Mouse (Mus musculus): ENCODE measurements at regions not wholly inside any gene's neighbourhood (a gene's known extent, or its start where the extent isn't known, plus 50 kb on each side); places are given as distances from the start of the nearest gene placed in this dataset.

DNA sequence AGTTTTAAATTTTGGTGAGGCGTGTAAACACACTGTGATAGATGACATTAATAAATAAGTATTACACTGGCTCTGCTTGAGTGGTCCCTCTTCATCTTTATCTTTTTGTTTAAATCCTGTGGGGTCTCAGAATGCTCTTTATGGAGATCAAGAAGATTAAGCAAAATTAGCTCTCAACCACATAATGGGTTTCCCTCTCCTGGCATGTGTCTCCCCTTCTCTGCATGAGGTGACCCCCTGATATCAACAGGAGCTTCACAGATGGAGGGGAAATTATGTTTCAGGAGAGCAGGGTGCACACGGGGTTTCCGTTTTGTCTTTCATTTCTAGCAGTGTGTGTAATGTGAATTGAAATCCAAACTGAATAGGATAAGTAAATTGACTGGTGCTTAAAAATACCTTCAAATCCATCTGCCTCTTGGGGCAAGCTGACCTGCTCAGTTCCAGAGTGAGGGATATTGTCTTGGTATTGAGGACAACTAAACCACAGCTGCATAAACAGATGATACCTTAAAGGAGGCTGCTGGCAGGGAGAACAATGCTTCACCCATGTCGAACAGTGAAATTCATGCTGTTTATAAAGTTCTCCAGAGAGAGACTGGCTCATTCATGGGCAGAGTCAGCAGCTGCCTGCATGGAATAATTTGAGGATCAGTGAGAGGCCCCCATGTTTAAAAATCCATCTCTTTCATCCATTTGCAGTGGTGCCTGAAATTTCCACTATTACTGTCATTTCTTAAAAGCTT is 518.3 kb upstream of the Nr2f1 start:
- DNase-seq (ENCODE audit: low spot score): no peak

DNA sequence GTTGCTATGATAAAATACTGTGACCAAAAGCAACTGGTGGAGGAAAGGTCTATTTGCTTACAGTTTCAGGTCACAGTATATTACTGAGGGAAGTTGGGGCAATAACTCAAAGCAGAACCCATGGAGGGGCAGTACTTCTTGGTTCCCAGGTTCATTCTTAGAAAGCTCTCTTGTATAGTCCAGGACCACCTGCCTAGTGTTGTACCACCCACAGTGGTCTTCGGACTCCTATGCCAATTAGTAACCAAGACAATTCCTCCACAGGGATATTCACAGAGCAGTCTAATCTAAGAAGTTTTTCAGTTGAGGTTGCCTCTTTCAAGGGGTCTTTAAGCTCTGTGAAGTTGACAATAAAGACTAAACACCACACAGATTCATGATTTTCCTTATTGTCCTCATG is 517.6 kb upstream of the Nr2f1 start:
- no peak for DNase-seq (ENCODE audit: low spot score)

GRCm38 (mm10) chr13:78704693-78705092 is 505.1 kb upstream of the Nr2f1 start:
- DNase-seq (ENCODE audit: low spot score): no peak

- no peak for DNase-seq (ENCODE audit: low spot score)
These were observed 498.4 kb upstream of the Nr2f1 start for GRCm38 (mm10) chr13:78697814-78698519.

DNA sequence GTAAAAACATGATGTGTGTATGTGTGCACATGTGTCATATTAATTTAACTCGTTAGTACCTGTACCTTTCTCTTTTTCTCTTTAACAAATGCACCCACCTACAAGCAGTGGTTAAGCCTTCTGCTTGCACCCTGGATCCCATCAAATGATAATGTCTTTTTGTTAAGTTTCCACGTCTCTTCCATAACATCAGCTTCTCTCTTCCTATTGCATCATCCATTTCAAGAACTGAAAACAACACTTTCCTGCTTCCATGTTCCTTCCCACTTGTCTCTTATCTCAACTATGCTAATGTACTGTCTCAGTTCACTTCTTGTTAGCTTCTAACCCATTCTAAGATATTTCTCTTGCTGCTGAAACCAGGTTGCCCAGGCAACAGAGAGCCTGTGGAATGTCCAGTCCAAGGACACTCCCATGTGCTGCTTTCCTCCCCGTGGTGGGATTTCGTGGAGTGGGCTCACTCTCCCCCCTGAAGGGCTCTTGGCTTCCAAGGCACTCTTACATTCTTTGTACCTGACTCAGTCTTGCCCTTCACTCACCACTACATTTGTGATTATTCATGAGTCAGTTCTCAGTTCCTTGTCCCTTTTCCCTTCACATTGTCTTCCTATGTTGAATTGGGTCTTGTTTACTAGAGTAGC is 479.8 kb upstream of the Nr2f1 start:
- no peak for DNase-seq (ENCODE audit: low spot score)

- no peak for DNase-seq (ENCODE audit: low spot score)
These were observed 478.7 kb upstream of the Nr2f1 start for GRCm38 (mm10) chr13:78678241-78678640.

- DNase-seq (ENCODE audit: low spot score): peak; percentile 45
These were observed 458.7 kb upstream of the Nr2f1 start for GRCm38 (mm10) chr13:78658285-78658684.

GRCm38 (mm10) chr13:78656766-78657165 is 457.2 kb upstream of the Nr2f1 start:
- no peak for DNase-seq (ENCODE audit: low spot score)

GRCm38 (mm10) chr13:78656196-78656595 is 456.6 kb upstream of the Nr2f1 start:
- DNase-seq (ENCODE audit: low spot score): no peak

DNA sequence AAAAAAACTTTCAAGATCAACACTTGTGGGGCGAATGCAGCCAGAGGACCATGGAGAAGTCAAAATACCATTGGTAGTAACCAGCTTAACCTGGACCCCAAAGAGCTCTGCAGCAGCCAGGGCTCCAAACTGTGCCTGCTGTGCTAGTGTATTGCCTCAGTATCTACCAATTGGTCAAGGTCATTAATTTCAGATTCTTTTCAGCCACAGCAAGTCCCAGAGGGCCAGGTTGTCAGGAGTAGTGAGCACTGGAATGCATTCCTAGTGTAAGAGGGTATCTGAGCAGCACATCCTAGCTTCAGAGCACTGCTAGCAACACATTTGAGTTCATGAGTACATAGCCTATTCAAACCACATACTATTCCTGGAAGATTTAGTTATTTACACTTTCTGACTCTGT is 451.3 kb upstream of the Nr2f1 start:
- no peak for DNase-seq (ENCODE audit: low spot score)

- no peak for DNase-seq (ENCODE audit: low spot score)
These were observed 445.0 kb upstream of the Nr2f1 start for GRCm38 (mm10) chr13:78644556-78644955.

- DNase-seq (ENCODE audit: low spot score): no peak
These were observed 443.5 kb upstream of the Nr2f1 start for GRCm38 (mm10) chr13:78643023-78643422.

- DNase-seq (ENCODE audit: low spot score): no peak
These were observed 442.8 kb upstream of the Nr2f1 start for GRCm38 (mm10) chr13:78642443-78642729.

GRCm38 (mm10) chr13:78641687-78642442 is 442.3 kb upstream of the Nr2f1 start:
- DNase-seq (ENCODE audit: low spot score): no peak

DNA sequence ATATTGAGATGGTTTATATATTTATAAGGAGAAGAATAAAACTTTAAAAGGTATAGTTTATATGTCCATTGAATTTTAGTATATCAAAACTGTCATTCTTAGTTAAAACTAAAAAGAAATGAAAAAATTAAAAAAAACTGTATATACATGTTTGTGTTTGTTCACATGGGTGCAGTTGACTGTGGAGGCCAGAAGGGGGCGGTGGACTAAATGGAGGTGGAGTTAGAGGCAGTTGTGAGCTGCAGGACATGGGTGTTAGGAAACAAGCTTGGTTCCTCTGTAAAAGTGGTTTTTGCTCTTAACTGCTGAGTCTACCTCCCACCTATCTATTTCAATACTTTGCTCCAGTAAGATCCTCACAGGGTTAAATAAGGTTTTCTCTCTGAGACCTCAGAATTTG is 440.8 kb upstream of the Nr2f1 start:
- DNase-seq (ENCODE audit: low spot score): no peak

DNA sequence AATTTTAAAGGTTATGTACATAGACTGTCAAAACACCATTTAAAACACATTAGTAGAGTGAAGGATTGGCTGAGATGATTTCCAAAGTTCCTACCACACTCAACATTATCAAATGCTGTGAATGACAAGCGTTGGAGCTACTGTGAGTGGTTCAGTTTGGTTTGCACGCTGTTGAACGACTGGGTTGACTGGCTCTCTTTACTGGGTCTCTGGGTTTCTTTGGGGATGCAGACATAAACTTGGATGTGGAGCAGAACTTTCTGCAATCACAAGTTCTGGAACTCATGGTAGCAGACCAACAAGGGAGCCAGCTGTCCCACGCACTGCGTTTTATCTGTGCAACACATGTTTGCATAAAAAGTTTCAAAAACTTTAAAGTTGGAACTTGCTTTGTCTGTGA is 438.9 kb upstream of the Nr2f1 start:
- DNase-seq (ENCODE audit: low spot score): no peak

DNA sequence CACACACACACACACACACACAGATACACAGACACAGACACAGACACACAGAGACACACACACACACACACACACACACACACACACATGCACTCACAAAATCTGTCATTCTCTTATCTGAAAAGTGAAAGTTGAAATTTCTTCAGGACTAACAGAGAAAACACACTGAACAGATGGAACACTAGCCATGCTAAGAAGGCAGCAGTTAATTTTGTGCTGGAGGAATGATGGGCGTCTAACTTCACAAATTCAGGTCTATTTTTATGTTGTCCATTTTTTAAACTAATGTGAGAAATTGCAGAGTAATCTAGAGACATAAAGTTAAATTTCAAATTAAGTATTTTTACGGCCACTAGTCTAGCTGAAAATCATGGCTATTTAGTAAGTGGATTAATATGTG is 432.1 kb upstream of the Nr2f1 start:
- DNase-seq (ENCODE audit: low spot score): no peak

- no peak for DNase-seq (ENCODE audit: low spot score)
These were observed 429.6 kb upstream of the Nr2f1 start for GRCm38 (mm10) chr13:78629041-78629727.

- DNase-seq (ENCODE audit: low spot score): no peak
These were observed 424.1 kb upstream of the Nr2f1 start for GRCm38 (mm10) chr13:78623652-78624051.

GRCm38 (mm10) chr13:78602861-78603211 is 403.3 kb upstream of the Nr2f1 start:
- no peak for DNase-seq (ENCODE audit: low spot score)

DNA sequence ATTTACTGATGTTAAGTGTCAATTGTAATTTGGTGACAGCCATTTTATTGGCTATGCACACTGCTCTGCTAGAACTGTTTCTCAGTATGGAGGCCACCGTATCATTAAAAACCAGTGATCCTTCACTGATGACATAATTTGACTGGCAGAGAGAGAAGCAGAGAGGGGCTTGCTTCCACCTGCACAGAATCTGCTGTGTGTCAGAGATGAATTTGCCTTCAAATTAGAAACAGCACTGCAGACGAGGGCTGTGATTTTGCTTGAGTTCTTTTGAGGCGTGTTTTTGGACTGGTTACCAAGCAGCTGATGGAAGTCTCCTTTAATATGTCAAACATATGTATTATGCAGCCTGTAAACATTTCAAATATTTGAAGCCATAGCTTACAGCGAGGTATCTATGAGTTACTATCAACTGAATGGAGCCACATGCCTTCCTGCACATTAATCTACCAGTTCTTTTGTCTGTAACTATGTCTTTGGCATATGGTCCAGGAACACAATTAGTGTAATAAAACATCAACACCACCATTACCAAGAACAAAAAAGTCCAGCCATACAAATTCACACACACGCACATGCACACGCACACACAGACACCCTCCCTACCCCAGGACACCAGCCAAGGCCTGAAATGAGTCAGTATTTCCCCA is 402.8 kb upstream of the Nr2f1 start:
- DNase-seq (ENCODE audit: low spot score): no peak
